Mouse (Mus musculus): Measurements from ENCODE around the gene Casp14. TPM values are rescaled to one million over a fixed set of nuclear protein-coding genes. Genes with fewer than 3 reads are reported as not detected.
"Not testable (repeated sequence)": the region's sequence is repeated elsewhere in the genome, so short reads cannot be mapped to it uniquely, and the experiment has no call there.

The Casp14 gene
- polyA plus RNA-seq, 1 experiment = not detected

- Histone ChIP-seq H3K4me1 (ENCODE audit: control insufficient read depth, insufficient read depth, low read length) (no peaks in the 10 kb centered on the region), H3K27ac (ENCODE audit: insufficient read depth, low read depth, low read length) (no peak overlapping the region), H3K4me3 (ENCODE audit: insufficient read depth, low read length) (no peak overlapping the region)
- TF ChIP-seq POLR2A (IDR thresholded peaks at IDR 0.05; ENCODE audit: borderline replicate concordance, low read depth, low read length) (no peak), CTCF (IDR thresholded peaks at IDR 0.05; ENCODE audit: low read depth, low read length) (no peak)
These were observed 28.1 kb downstream of the Casp14 start for GRCm38 (mm10) chr10:78689973-78690372.

- Histone ChIP-seq H3K27ac (ENCODE audit: insufficient read depth, low read depth, low read length) (no peak overlapping the region), H3K4me3 (ENCODE audit: insufficient read depth, low read length) (no peak overlapping the region), H3K4me1 (ENCODE audit: control insufficient read depth, insufficient read depth, low read length) (no peaks in the 10 kb centered on the region)
- TF ChIP-seq CTCF (IDR thresholded peaks at IDR 0.05; ENCODE audit: low read depth, low read length) (no peak), POLR2A (IDR thresholded peaks at IDR 0.05; ENCODE audit: borderline replicate concordance, low read depth, low read length) (no peak)
These were observed 31.0 kb downstream of the Casp14 start for GRCm38 (mm10) chr10:78686995-78687577.

DNA sequence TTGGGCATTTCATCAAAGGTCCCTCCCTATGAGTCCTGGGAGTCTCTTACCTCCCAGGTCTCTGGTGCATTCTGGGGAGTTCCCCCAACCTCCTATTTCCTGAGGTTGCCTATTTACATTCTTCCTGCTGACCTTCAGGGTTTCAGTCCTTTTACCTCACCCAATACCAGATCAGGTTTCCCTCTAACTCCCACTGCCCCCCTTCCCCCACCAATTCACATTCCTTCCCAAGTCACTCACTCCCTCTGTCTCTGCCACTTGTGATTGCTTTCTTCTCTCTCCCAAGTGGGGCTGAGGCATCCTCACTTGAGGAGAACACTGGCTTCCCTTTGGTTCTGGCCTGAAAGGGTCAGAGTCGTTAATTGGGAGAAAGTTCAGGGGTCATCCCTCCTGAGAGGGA is 48.0 kb downstream of the Casp14 start:
- H3K4me3 ChIP-seq (ENCODE audit: insufficient read depth, low read length); H3K4me1 ChIP-seq (ENCODE audit: control insufficient read depth, insufficient read depth, low read length); H3K27ac ChIP-seq (ENCODE audit: insufficient read depth, low read depth, low read length): not testable (repeated sequence)

GRCm38 (mm10) chr10:78666696-78667095 is 51.4 kb downstream of the Casp14 start:
- H3K4me3 ChIP-seq (ENCODE audit: insufficient read depth, low read length); H3K4me1 ChIP-seq (ENCODE audit: control insufficient read depth, insufficient read depth, low read length); H3K27ac ChIP-seq (ENCODE audit: insufficient read depth, low read depth, low read length): not testable (repeated sequence)

- Histone ChIP-seq H3K4me1 (ENCODE audit: control insufficient read depth, insufficient read depth, low read length) (no peaks in the 10 kb centered on the region), H3K27ac (ENCODE audit: insufficient read depth, low read depth, low read length) (no peak overlapping the region), H3K4me3 (ENCODE audit: insufficient read depth, low read length) (no peak overlapping the region)
- TF ChIP-seq CTCF (IDR thresholded peaks at IDR 0.05; ENCODE audit: low read depth, low read length) = no peak
- TF ChIP-seq POLR2A (IDR thresholded peaks at IDR 0.05; ENCODE audit: borderline replicate concordance, low read depth, low read length) = no peak
These were observed 53.5 kb downstream of the Casp14 start for GRCm38 (mm10) chr10:78664546-78664945.

Other genes with a start within 250 kb of the Casp14 start
- gene Olfr1358, start 200.9 kb downstream of the Casp14 start, polyA plus RNA-seq (2012; ENCODE audit: insufficient read depth, insufficient read length, missing spikeins) = not detected in 2 replicates
- 34.4 and 37.0 TPM in 2 replicates for gene Ilvbl, start 143.9 kb downstream of the Casp14 start, polyA plus RNA-seq (2012; ENCODE audit: insufficient read depth, insufficient read length, missing spikeins)
- gene Syde1, start 126.3 kb downstream of the Casp14 start, polyA plus RNA-seq (2012; ENCODE audit: insufficient read depth, insufficient read length, missing spikeins) = 0.28 and 0.32 TPM in 2 replicates
- gene Olfr1357, start 100.2 kb downstream of the Casp14 start, polyA plus RNA-seq (2012; ENCODE audit: insufficient read depth, insufficient read length, missing spikeins) = not detected in 2 replicates
- gene Ccdc105, start 34.8 kb upstream of the Casp14 start, polyA plus RNA-seq (2012; ENCODE audit: insufficient read depth, insufficient read length, missing spikeins) = not detected in 2 replicates
- not detected in 2 replicates for gene Slc1a6, start 62.2 kb upstream of the Casp14 start, polyA plus RNA-seq (2012; ENCODE audit: insufficient read depth, insufficient read length, missing spikeins)
- gene Olfr1356, start 133.9 kb upstream of the Casp14 start, polyA plus RNA-seq (2012; ENCODE audit: insufficient read depth, insufficient read length, missing spikeins) = not detected in 2 replicates
- not detected in 2 replicates for gene Olfr1355, start 157.2 kb upstream of the Casp14 start, polyA plus RNA-seq (2012; ENCODE audit: insufficient read depth, insufficient read length, missing spikeins)
- not detected in 2 replicates for gene Olfr1354, start 194.9 kb upstream of the Casp14 start, polyA plus RNA-seq (2012; ENCODE audit: insufficient read depth, insufficient read length, missing spikeins)
- gene Olfr8, start 232.3 kb upstream of the Casp14 start, polyA plus RNA-seq (2012; ENCODE audit: insufficient read depth, insufficient read length, missing spikeins) = not detected in 2 replicates
- gene Olfr1353, start 245.0 kb upstream of the Casp14 start, polyA plus RNA-seq (2012; ENCODE audit: insufficient read depth, insufficient read length, missing spikeins) = not detected in 2 replicates

All from bone marrow macrophage, adult 2 months (primary cell).